Mouse (Mus musculus) intestine, embryonic 15.5 days (tissue): ENCODE results near the gene Lrrc8c. TPM values are rescaled to one million over a fixed set of nuclear protein-coding genes. Genes with fewer than 3 reads are reported as not detected.

Experiments used
- ATAC-seq: fragments of 200-750 bp; cut with Nextera tagmentation; 2 replicates; pipeline ENCODE4 v1.8.0; 2017; ENCODE audit warnings: moderate TSS enrichment, moderate library complexity
- H3K27ac ChIP-seq: fragments of 300-500 bp; sonication (generic); 2 replicates; pipeline ENCODE4 v1.5.1; 2015; ENCODE audit warnings: mild to moderate bottlenecking, inconsistent platforms
- H3K27me3 ChIP-seq: fragments of 300-500 bp; sonication (generic); replicated peaks from 2 replicates; pipeline ENCODE4 v1.6.1; 2015; ENCODE audit warnings: inconsistent platforms
- H3K36me3 ChIP-seq: fragments of 300-500 bp; sonication (generic); 2 replicates; pipeline ENCODE4 v1.6.1; 2015; ENCODE audit warnings: inconsistent platforms
- H3K4me1 ChIP-seq: fragments of 300-500 bp; sonication (generic); replicated peaks from 2 replicates; pipeline ENCODE4 v1.6.1; 2015; ENCODE audit warnings: inconsistent platforms
- H3K4me2 ChIP-seq: fragments of 300-500 bp; sonication (generic); replicated peaks from 2 replicates; pipeline ENCODE4 v1.6.1; 2015; ENCODE audit warnings: mild to moderate bottlenecking, inconsistent platforms
- H3K4me3 ChIP-seq: fragments of 300-500 bp; sonication (generic); replicated peaks from 2 replicates; pipeline ENCODE4 v1.5.1; 2015; ENCODE audit warnings: inconsistent platforms
- H3K9ac ChIP-seq: fragments of 300-500 bp; sonication (generic); 2 replicates; pipeline ENCODE4 v1.6.1; 2015; ENCODE audit warnings: inconsistent platforms
- H3K9me3 ChIP-seq: fragments of 300-500 bp; sonication (generic); 2 replicates; pipeline ENCODE4 v1.6.1; 2016; ENCODE audit warnings: inconsistent platforms
- WGBS: fragments of 180-500 bp; shearing (Covaris S2); methylation state at CpG from one replicate; pipeline ENCODE4 v1.1.7; 2015; 5-methylcytosine and 5-hydroxymethylcytosine counted together
- polyA plus RNA-seq: library from polyadenylated mRNA; unstranded; fragments of >200 nt; fragmentation: Nextera tagmentation; extraction: Ambion mirVana; gene quantifications from 2 replicates; pipeline ENCODE4 v1.2.1, GENCODE M21; 2015

Lrrc8c gene
- 15.0 and 16.2 TPM in 2 replicates for polyA plus RNA-seq

GRCm38 (mm10) chr5:105519096-105519975, at the start of gene Lrrc8c:
Gene Lrrc8c (plus strand): TSS chr5:105519388.
- WGBS: under 1% methylated on average over 83 of the region's 93 CpGs
- no peaks in the 10 kb centered on the region for H3K36me3 ChIP-seq
- H3K4me3 ChIP-seq: peak within 1 kb of the TSS; percentile 71
- peaks cover 10% of the 10 kb centered on the region; the same call in 1 of the 2 replicates for H3K4me1 ChIP-seq
- H3K27ac ChIP-seq: peak within 1 kb of the TSS; percentile 82
- peak; percentile 97 for ATAC-seq
- H3K9ac ChIP-seq: peak within 1 kb of the TSS; percentile 59
- H3K9me3 ChIP-seq: no peaks in the 10 kb centered on the region
- no peaks in the 10 kb centered on the region for H3K27me3 ChIP-seq
- peak within 1 kb of the TSS; percentile 97 for H3K4me2 ChIP-seq

GRCm38 (mm10) chr5:105472983-105473705, 46.0 kb upstream of the Lrrc8c start:
- Histone ChIP-seq H3K4me1 (no peaks in the 10 kb centered on the region), H3K4me2 (no peak overlapping the region), H3K9me3 (no peaks in the 10 kb centered on the region), H3K4me3 (no peak overlapping the region), H3K9ac (no peak overlapping the region), H3K36me3 (no peaks in the 10 kb centered on the region), H3K27me3 (no peaks in the 10 kb centered on the region), H3K27ac (no peak overlapping the region)
- 67% methylated on average over 5 of the region's 5 CpGs for WGBS
- ATAC-seq: no peak

GRCm38 (mm10) chr5:105477527-105477926, 41.7 kb upstream of the Lrrc8c start:
- Histone ChIP-seq H3K9ac (no peak overlapping the region), H3K4me3 (no peak overlapping the region), H3K9me3 (no peaks in the 10 kb centered on the region), H3K4me1 (no peaks in the 10 kb centered on the region), H3K4me2 (no peak overlapping the region), H3K27me3 (no peaks in the 10 kb centered on the region), H3K27ac (no peak overlapping the region), H3K36me3 (peaks cover 13% of the 10 kb centered on the region)
- WGBS: 82% methylated on average over 9 of the region's 9 CpGs
- ATAC-seq: no peak

- H3K4me3 ChIP-seq: no peak overlapping the region
- ATAC-seq: no peak
- H3K4me2 ChIP-seq: no peak overlapping the region
- H3K9me3 ChIP-seq: no peaks in the 10 kb centered on the region
- H3K27ac ChIP-seq: no peak overlapping the region
- H3K27me3 ChIP-seq: no peaks in the 10 kb centered on the region
- no peak overlapping the region for H3K9ac ChIP-seq
- 89% methylated on average over 13 of the region's 13 CpGs for WGBS
- H3K4me1 ChIP-seq: no peaks in the 10 kb centered on the region
- H3K36me3 ChIP-seq: peaks cover 13% of the 10 kb centered on the region
Observed at GRCm38 (mm10) chr5:105479673-105480072, 39.5 kb upstream of the Lrrc8c start.

GRCm38 (mm10) chr5:105480561-105480960, 38.6 kb upstream of the Lrrc8c start:
- no peak for ATAC-seq
- H3K27me3 ChIP-seq: no peaks in the 10 kb centered on the region
- 94% methylated on average over 17 of the region's 17 CpGs for WGBS

GRCm38 (mm10) chr5:105483632-105484031, 35.6 kb upstream of the Lrrc8c start:
- Histone ChIP-seq H3K4me2 (no peak overlapping the region), H3K27me3 (no peaks in the 10 kb centered on the region), H3K4me1 (no peaks in the 10 kb centered on the region), H3K9me3 (no peaks in the 10 kb centered on the region), H3K4me3 (no peak overlapping the region), H3K9ac (no peak overlapping the region), H3K27ac (no peak overlapping the region), H3K36me3 (peaks cover 13% of the 10 kb centered on the region)
- ATAC-seq: no peak
- 74% methylated on average over 2 of the region's 2 CpGs for WGBS

More at GRCm38 (mm10) chr5:105480561-105480960, 38.6 kb upstream of the Lrrc8c start:
- peaks cover 13% of the 10 kb centered on the region for H3K36me3 ChIP-seq
- H3K9me3 ChIP-seq: no peaks in the 10 kb centered on the region
- no peak overlapping the region for H3K4me2 ChIP-seq
- H3K9ac ChIP-seq: no peak overlapping the region
- no peak overlapping the region for H3K27ac ChIP-seq
- H3K4me1 ChIP-seq: no peaks in the 10 kb centered on the region
- H3K4me3 ChIP-seq: no peak overlapping the region

- Histone ChIP-seq H3K4me1 (no peaks in the 10 kb centered on the region), H3K36me3 (peaks cover 13% of the 10 kb centered on the region), H3K27ac (no peak overlapping the region), H3K9me3 (no peaks in the 10 kb centered on the region), H3K4me2 (no peak overlapping the region), H3K27me3 (no peaks in the 10 kb centered on the region), H3K4me3 (no peak overlapping the region), H3K9ac (no peak overlapping the region)
- 94% methylated on average over 6 of the region's 6 CpGs for WGBS
- ATAC-seq: no peak
Observed at GRCm38 (mm10) chr5:105484247-105484646, 34.9 kb upstream of the Lrrc8c start.

- Histone ChIP-seq H3K27ac (no peak overlapping the region), H3K36me3 (peaks cover 11% of the 10 kb centered on the region), H3K9me3 (no peaks in the 10 kb centered on the region), H3K4me3 (no peak overlapping the region), H3K4me1 (no peaks in the 10 kb centered on the region), H3K4me2 (no peak overlapping the region), H3K9ac (no peak overlapping the region), H3K27me3 (no peaks in the 10 kb centered on the region)
- WGBS: 91% methylated on average over 14 of the region's 14 CpGs
- ATAC-seq: no peak
Observed at GRCm38 (mm10) chr5:105484891-105485290, 34.3 kb upstream of the Lrrc8c start.

- Histone ChIP-seq H3K4me2 (no peak overlapping the region), H3K27ac (no peak overlapping the region)
Observed at GRCm38 (mm10) chr5:105490211-105490610, 29.0 kb upstream of the Lrrc8c start.

GRCm38 (mm10) chr5:105491389-105491788, 27.8 kb upstream of the Lrrc8c start:
- no peaks in the 10 kb centered on the region for H3K27me3 ChIP-seq
- ATAC-seq: no peak
- WGBS: 63% methylated on average over 4 of the region's 4 CpGs
- 0 out of 2 replicates have a peak, but pooled peaks cover 3% of the 10 kb centered on the region for H3K4me1 ChIP-seq
- H3K9ac ChIP-seq: no peak overlapping the region
- H3K27ac ChIP-seq: no peak overlapping the region
- H3K36me3 ChIP-seq: no peaks in the 10 kb centered on the region
- no peak overlapping the region for H3K4me3 ChIP-seq
- H3K4me2 ChIP-seq: no peak overlapping the region
- H3K9me3 ChIP-seq: no peaks in the 10 kb centered on the region

More at GRCm38 (mm10) chr5:105490211-105490610, 29.0 kb upstream of the Lrrc8c start:
- no peak for ATAC-seq
- Histone ChIP-seq H3K36me3 (no peaks in the 10 kb centered on the region), H3K9ac (no peak overlapping the region), H3K27me3 (no peaks in the 10 kb centered on the region), H3K4me1 (0 out of 2 replicates have a peak, but pooled peaks cover 3% of the 10 kb centered on the region), H3K9me3 (no peaks in the 10 kb centered on the region), H3K4me3 (no peak overlapping the region)
- WGBS: 92% methylated on average over 5 of the region's 5 CpGs

- H3K4me1 ChIP-seq: 0 out of 2 replicates have a peak, but pooled peaks cover 3% of the 10 kb centered on the region
- H3K27ac ChIP-seq: no peak overlapping the region
- H3K4me2 ChIP-seq: no peak overlapping the region
- no peak overlapping the region for H3K9ac ChIP-seq
- no peaks in the 10 kb centered on the region for H3K27me3 ChIP-seq
- WGBS: 53% methylated on average over 10 of the region's 10 CpGs
- no peak for ATAC-seq
- no peaks in the 10 kb centered on the region for H3K9me3 ChIP-seq
- H3K36me3 ChIP-seq: no peaks in the 10 kb centered on the region
- no peak overlapping the region for H3K4me3 ChIP-seq
Observed at GRCm38 (mm10) chr5:105492367-105493246, 26.6 kb upstream of the Lrrc8c start.
